Mouse (Mus musculus) T-helper 17 cell (primary cell): ENCODE data around the gene Ak5.
"Not testable (repeated sequence)": the region's sequence is repeated elsewhere in the genome, so short reads cannot be mapped to it uniquely, and the experiment has no call there.

ENCODE experiments used
- in situ Hi-C, 2 experiments: fragments of 300-600 bp; cut with MboI, MseI; formaldehyde crosslinking; loops; 1 replicate in 1 of 2; 2 replicates in 1 of 2; pipeline ENCODE4 v1.15.1; 2025; ENCODE audit warnings: high pct_unique_total_duplicates in 2 of 2

Gene Ak5

DNA sequence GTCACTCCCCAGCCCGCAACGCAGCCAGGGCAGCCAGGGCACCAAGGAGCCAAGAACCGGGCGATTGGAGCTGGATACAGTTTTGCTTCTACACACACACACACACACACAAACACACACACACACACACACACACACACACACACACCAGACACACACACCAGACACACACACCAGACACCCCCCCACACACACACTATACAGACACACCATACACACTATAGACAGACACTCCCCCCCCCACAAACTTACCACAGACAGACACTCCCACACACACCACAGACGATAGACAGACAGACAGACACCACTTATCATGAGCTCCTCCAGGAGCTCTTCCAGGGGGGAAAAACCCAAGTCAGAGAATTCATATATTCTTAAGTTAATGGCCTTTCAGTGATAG, at the start of gene Ak5:
Gene Ak5 (minus strand): TSS at position 122 of the 400 bp plus-strand sequence.
- in situ Hi-C loops = no loop called here

DNA sequence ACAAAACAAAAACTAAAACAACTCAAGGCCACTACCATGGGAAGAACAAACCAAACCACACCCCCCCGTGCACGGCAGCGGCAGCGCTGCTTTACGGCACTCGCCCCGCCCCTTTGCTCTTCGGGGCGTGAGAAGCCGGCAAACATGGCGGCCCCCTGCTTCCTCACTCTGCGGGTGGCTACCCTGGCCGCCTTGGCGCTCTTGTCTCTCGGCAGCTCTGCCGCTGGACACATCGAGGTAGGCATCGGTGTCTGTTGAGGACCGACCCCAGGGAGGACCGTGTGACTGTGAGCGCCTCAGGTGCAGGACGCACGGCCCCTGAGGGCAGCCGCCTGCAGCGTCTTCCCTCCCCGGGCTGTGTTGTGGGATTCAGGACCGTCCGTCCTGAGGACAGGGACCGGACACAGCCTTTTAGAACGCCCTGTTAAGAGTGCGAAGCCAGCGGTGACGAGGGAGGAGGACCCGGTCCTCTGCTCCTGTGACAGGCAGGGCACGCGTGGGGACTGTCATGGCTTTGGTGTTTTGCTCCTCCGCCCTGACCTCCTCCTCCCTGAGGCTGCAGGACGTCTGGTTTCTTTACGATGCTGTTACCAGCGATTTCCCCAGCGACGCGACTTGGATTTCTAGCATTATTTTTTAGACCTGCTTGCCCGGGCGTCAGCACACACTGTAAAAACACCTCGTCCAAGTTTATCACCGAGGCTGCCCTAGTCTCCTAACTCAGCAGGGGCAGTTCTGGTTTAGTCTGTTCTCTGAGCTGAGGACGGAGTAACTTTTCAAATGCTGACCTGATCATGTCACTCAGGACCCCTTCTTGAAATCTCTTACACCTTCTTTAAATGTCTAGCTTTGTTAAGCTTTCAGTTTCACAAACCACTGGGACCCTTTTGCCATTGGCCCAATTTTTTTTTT, 46.1 kb upstream of the Ak5 start, which contains the start of gene Pigk:
Gene Pigk (plus strand): TSS at position 110 of the 912 bp plus-strand sequence.
- in situ Hi-C loops = loop anchor here (5.0 to 10.0 kb wide), 3 partner anchors 239 to 549 kb away; partner anchors contain the start of genes Gipc2 (in 1 of the 2) and Zzz3 (in 1 of the 2)

DNA sequence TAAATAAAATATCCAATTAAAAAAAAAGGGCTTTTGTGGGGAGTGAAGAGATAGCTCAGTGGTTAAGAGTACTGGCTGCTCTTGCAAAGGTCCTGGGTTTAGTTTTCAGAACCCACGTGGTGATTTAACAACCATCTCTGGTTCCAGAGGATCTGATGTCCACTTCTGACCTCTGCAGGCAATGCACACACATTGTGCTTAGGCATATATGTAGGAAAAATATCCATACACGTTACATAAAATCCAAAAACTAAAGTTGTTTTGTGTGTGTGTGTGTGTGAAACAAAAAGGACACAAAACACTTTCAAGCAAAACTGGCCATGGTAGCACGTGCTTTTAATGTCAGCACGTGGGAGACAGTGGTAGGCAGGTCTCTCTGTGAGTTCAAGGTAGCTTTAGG, 44.8 kb upstream of the Ak5 start:
- in situ Hi-C loops = loop anchor here (5.0 to 10.0 kb wide), 3 partner anchors 238 to 548 kb away; partner anchors contain the start of genes Gipc2 (in 1 of the 2) and Zzz3 (in 1 of the 2)

DNA sequence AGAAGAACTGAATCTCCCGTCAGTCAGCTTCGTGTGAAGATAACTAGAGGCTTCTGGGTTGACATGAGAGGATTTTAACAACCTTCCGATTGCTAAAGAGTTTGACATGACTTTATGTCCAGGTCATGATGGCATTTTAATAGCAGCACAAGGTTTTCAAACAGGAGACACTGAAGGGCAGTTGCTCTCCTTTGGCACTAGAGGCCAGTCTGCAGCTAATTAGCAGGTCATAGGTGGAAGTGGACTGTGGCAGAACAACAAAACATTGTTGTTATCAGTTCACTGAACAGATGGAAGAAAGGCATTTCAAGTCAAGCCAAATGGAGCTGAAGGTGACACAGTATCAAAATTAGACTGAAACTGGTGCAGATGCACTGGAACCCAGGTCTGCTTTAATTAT, 41.8 kb upstream of the Ak5 start:
- in situ Hi-C loops = loop anchor here (5.0 to 10.0 kb wide), 3 partner anchors 235 to 545 kb away; partner anchors contain the start of genes Gipc2 (in 1 of the 2) and Zzz3 (in 1 of the 2)

DNA sequence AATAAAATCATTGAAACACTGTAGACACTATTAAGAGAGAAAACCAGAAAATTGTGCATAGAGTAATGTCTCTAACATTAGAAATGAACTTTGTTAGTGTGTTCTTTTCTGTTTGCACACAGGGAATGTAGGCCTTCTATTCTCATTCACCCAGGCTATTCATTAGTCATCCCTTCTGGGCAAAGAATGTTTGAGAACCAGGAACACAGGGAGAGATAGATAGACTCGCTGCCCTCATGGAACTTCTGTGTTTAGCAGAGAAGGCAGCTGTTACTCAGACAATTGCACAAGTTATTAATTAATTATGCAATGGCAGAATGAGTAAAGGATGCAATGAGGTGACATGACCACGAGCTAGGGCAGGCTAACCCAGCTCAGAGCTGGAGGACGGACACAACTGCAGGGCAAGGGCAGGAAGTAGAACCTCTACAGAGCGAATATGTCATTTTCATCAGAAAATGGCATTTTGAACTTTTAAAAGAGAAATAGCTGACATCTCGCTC, 39.2 kb upstream of the Ak5 start:
- in situ Hi-C loops = no loop called here

DNA sequence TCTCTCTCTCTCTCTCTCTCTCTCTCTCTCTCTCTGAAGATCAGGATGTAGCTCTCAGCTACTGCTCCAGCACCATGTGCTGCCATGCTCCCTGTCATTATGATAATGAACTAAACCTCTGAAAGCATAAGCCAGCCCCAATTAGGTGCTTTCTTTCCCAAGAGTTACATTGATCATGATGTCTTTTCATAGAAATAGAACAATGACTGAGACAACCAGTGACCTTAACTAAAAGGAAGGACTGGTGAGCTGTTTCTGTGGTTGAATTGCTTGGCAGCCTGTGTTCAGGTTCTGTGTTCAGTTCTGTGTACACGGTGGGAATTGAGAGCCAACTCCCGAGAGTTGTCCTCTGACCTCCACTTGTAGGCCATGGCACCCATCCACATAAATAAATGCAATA, 38.7 kb upstream of the Ak5 start:
- in situ Hi-C loops = no loop called here

DNA sequence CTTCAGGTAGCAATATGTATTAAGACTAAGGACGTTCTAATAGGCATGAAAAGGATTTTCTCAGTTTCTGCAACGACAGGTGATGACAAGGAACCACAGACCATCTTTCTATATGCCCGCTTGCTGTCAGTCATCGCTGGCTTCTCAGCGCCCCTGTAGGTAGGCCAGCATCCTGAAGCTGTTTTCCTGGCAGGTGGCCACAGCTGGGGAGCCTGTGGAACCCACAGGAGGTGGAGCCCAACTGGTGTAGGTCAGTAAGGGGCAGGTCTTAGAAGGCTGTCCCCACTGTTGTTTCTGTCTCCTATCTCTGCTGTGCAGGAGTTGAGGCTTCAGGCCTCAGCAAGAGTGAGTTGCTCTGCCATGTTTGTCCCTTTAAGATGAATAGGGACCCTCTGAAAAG, 37.7 kb upstream of the Ak5 start:
- in situ Hi-C loops = no loop called here

DNA sequence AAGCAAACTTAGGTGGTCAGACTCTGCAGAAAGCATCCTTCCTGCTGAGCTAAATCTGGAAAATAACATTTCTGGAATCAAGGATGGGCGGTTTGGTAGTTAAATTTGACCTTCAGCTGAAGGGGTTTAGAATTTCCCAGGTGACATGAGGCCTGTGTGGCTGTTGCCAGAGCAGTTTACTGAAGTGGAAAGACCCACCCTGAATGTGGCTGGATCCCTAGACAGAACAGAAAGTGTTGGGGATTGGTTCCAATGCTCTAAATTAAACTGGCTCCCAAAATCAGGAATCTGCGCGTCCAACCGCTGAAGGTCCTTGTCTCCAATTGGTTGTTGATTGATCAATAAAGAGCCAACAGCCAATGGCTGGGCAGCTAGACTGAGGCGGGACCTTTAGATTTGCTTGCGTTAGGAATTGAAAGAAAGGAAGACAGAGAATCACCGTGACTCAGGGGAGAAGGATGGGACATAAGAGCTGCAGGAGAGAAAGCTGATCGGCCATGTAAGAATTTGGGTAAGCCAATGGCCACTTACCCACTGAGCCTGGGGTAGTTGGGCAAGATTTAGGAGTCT, 34.2 kb upstream of the Ak5 start:
- in situ Hi-C loops = no loop called here

DNA sequence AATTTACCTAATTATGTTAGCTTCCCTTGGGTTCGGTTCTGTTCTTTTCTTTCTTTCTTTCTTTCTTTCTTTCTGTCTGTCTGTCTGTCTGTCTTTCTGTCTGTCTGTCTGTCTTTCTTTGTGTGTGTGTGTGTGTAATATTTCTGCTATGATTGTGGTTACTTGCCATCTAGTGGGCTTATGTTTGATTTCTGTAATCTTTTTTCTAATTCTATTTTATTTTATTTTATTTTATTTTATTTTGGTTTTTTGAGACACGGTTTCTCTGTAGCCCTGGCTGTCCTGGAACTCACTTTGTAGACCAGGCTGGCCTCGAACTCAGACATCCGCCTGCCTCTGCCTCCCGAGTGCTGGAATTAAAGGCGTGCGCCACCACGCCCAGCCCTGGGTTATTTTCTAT, 33.4 kb upstream of the Ak5 start:
- in situ Hi-C loops = not testable (repeated sequence)

DNA sequence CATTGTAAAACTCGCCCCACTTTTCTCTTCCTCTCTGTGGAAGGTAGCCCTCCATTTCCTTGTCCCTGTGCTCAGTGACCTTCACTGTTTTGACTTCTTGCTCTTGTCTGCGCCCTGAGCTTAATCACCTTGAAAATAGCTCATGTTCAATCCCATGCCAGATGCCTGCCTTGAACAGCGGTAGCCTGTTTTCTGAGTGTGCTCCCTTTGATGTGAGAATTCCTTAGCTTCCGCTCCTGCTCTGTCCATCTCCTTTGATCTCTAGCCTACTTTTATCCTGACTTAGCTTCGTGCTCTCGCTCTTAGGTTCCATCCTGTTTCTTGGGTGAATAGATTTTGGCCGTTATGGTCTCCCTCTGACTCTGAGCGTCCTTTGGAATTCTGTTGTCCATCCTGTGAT, 31.1 kb upstream of the Ak5 start:
- in situ Hi-C loops = no loop called here

DNA sequence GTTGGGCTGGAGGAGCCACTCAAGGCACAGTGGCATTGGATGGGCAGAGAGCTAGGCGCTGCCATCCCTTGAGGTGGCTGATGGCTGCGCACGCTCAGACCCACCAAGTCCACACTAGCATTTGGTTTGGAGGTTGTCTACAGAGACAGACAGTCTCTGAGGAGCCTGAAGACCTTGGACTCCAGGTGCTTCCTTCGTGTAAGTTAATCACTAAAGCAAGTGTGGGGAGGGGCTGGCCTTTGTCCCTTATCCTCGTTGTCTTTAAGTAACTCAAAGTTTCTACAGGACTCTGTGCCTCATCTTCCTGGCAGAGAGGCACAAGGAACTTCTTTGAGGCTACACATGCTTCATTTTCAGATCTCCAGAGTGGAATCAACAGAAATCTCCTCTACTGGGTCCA, 29.9 kb upstream of the Ak5 start:
- in situ Hi-C loops = no loop called here

DNA sequence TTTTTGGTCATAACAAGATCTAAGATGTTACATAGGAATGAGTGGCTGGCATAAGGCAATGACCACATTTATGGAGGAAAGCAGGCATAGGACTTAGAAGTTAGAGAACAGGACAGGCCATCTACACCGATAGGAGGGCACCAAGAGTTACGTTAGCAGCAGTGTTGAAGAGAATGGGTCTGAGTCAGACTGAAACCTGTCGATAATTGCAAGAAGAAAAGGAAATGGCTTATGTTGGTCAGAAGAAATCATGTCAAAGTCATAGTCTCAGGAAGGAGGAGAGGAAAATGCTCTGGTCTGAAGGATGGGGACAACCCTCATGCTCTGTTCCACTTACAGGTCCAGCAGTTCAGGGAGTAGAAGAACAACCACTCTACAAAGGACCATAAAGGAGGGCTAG, 26.8 kb upstream of the Ak5 start:
- in situ Hi-C loops = no loop called here

DNA sequence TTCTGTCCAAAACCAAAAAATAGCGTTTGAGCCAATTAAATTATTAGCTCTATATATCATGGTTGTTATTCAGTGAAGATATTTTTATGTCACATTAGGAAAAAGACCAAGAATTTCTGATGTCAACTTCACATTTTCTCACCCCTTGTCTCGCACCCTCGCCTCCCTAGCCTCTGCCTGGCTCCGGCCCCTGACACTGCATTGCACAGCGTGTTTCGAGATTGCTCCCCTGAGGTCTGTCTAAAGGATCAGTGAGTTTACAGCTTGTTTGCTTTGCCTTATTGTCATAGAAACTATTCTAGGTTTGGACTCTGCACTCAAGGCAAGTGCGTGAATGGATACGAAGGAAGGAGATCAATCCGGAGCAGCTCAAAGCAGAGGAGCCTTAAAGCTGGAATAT, 20.9 kb upstream of the Ak5 start:
- in situ Hi-C loops = no loop called here

DNA sequence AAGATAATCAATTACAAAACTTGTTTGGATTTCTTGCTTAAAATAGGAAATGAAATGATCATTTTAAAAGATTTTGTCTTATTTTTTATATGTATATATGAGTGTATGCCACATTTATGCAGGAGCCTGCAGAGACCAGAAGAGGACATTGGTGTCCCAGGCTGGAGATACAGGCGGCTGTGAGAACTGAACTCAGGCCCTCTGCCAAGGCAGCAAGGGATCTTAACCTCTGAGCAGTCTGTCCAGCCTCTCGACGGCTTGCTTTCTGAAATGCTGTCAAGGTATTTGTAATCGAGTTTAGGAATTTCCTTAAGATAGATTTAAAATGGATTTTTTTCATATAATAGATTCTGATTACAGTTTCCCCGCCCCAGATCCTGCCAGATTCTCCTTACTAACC, 20.4 kb upstream of the Ak5 start:
- in situ Hi-C loops = no loop called here

DNA sequence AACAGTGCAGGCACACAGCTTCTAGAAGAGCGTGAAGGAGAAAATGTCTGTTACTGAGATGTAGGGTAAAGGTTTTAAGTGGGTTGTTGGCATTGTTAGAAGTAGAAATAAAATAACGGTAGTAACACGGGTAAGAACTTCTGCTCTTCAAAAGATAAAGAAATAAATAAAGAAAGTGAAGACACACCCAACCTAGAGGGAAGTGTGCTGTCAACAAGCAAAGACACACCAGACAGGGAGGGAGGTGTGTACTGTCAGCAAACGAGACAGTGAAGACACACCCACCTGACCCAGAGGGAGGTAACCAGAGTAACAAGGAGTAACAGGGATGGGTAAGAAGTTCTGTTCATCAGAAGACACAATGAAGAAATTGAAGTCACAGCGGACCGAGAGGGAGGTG, 6.5 kb upstream of the Ak5 start:
- in situ Hi-C loops = no loop called here

DNA sequence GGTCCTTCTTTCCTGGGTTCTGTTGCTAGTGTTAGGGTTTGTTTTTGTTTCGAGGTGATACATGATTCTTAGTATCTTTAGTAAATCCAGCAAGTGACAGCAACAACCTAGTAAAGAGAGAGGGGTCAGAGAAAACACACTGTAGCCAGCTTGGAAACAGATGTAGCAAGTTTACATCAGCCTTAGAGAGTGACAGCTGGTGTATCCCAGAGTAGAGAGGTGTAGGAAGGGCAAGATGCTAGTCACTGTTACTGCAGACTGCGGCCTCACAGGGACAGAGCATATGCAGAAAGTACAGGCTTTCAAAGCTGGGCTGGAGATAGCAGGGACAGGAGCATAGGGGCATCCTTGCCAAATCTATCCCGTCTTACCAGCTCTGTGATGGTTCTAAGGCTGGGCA, 1.6 kb upstream of the Ak5 start:
- in situ Hi-C loops = no loop called here

DNA sequence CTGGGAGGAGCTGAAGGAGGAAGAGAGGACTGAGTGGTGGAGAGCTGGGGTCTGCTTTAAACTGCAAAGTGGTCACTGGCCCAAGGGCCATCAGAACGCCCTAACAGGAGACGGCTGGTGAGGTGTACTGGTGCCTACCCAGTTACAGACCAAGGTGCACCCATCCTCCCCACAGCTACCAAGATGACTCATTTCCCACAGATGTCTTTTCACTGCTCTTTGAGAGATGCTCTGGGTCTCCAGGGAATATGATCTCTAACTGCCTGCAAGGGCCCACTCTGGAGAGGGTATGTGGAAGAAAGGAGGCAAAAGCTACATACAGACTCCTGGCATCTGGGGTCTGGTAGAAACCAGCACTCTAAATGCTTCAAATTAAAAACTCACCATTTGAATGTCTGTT, 633 bp upstream of the Ak5 start:
- in situ Hi-C loops = no loop called here

DNA sequence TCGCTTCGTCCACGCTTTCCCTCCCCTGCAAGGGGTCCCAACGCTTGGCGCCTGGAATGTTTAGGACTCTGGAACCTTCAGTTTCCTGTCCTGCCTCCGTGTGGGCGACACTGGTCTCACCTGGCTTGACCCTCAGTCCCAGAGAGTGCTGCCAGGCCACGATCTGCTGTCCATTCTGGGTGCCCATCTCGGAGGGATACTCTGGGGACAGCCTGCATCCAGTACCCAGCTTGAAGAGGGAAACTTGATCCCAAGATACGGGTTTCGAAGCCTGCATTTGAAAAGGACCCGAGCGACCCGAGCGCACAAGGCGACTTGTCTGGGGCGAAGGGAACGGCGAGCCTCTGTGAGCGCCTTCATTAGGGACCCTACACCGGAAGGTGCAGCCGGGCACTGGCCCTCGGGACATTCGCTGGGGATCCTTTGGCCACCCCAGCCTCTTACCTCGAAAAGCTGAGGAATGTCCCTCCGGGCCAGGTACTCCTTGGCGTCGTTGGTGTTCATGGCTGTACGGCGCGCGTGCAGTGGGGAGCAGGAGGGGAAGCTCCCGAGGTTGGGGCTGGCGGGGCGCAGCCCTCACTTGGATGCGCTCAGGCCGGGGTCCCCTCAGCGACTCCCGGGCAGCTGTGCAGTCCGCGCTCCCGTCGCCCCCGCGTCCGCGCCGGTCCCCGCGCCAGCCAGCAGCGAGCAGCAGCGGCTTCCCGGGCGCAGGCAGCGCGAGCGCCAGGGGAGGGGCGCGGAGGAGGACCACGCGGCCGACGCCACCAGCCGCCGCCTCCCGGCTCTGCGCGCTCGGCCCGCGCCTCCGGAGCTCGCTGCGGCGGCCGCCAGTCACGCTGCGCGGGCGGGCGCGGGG, 576 bp downstream of the Ak5 start:
- in situ Hi-C loops = no loop called here

DNA sequence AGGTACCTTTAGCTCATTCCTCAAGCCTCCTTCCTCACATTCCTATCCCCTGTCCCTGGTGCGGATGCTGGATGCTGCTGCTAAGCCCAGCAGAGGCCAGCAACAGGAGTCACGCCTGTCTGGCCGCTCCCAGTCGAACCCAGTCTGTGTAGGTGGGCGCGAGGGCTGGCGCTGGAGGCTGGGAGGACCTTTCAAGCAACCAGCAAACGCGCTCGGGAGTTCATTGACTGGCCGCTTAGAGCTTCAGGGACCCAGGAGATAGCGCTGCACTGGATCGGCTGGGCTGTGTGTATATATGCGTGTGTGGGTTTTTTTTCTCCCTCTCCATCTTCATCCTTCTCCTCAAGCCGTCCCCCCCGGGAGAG, 1.2 kb downstream of the Ak5 start:
- in situ Hi-C loops = no loop called here

DNA sequence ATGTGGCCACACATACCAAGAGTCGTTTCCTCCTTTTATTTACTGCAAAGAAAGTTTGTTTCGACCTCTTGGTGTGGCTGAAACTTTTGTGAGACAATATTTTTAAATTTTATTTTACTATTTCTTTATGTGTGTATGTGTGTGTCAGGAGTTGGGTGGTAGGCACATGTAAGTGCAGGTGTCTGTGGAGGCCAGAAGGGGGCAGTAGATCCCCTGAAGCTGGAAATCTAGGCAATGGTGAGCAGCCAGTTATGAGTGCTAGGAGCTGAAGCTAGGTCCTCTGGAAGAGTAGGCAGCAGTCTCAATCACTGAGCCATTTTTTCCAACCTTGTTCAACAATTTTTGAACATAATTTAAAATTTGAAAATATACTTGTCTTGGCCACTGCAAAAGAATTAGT, 9.6 kb downstream of the Ak5 start:
- in situ Hi-C loops = no loop called here

DNA sequence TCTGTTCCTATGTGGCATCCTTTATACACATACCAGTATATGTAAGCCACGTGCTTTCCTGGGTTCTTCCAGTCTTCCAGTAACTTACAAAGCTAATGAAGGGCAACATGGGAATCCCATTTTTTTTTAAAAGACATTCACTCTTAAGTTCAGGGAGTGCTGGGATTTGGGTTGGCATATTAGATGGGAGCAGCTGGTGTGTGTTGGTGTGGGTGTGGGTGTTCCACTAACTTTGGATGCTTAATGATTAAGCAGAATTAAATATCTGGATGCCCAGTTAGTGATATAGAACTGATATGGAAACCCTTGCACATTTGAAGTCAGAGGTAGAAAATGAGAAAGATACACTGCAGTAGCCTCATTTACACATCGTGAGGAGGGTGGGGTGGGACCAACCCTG, 16.2 kb downstream of the Ak5 start:
- in situ Hi-C loops = no loop called here

DNA sequence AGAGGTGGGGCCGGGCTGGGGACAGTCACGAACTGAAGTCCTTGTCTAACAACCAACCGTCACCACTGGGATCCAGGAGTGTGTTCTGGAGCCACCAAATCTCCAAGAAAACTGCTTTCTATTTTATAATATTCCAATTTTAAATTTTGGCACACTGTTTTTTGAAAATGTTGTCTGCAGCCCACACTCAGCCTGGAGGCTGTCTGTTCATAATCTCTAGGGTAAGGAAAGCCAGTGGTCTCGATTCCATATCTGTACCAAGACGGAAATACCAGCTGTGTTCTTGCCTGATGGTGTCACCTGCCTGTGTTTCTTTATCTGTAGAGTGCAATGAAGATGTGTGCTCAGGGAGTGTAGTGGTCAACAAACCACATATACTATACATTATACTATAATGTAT, 23.6 kb downstream of the Ak5 start:
- in situ Hi-C loops = no loop called here
